Mouse (Mus musculus): Measurements from ENCODE around the gene Fam107b.

DNA sequence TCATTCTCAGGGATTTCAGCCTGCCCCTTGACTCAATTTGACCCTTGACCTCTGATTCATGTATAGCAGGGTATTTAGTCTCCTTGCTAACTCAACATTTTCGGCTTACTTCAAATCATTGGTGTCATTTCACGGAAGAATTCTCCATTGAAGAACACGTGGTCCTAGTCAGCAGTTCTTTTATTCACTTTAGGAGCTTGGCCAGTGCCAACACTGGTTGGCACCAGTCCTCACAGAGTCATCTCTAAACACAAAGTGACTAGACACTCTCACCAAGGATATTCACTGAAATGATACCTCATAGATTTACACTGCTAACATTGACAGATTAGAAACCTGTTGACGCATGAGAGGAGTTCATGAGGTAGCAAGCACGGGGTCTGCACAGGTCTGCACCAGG lies 32.9 kb downstream of the Fam107b start:
- TF ChIP-seq CTCF (conservative IDR thresholded peaks at IDR 0.05; ENCODE audit: low read length), result no peak
- no peak for TF ChIP-seq NANOG (IDR thresholded peaks at IDR 0.05; ENCODE audit: borderline replicate concordance, low read length)
- no peak for TF ChIP-seq POU5F1 (IDR thresholded peaks at IDR 0.05; ENCODE audit: borderline replicate concordance, low read length)

Measured in E14TG2a.4 (cell line).